Mouse (Mus musculus): ENCODE data around the gene Cybc1. TPM values are rescaled to one million over a fixed set of nuclear protein-coding genes. Genes with fewer than 3 reads are reported as not detected.

Gene Cybc1
- 39.6 and 42.5 TPM in 2 replicates for polyA plus RNA-seq (2014; fragmentation: Nextera tagmentation; extraction: Ambion mirVana)

DNA sequence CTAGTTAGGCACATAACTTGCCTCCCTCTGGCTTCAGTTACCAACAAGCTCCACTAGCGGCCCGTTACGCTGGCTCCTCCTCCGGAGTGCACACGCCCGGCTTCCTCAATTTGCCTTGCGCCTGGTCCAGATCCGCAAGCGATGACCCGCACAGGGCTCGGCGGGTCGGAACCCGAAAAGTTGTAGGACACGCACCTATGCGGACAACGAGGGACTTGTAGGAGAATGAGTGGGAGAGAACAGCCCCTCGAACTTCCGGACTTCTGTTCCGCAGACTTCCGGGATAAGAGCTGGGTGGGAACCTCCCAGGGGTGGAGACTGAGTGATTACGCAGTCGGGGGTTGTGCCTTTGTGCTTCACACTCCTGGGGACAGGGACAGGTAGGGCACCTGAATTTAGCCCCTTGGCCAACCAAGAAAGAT, at the start of gene Cybc1:
Cybc1 (minus strand) TSS at position 305 of the 422 bp plus-strand sequence.
- peak within 1 kb of the TSS; percentile 77 for H3K4me3 ChIP-seq (ENCODE audit: low read depth, low read length)
- H3K4me1 ChIP-seq (ENCODE audit: control insufficient read depth, insufficient read depth, low read length) = peaks cover 11% of the 10 kb centered on the region
- ATAC-seq (ENCODE audit: low FRiP score) (peak; percentile 88), DNase-seq (ENCODE audit: low spot score, missing footprints) (peak; percentile 97)
- peak within 1 kb of the TSS; percentile 84 for H3K4me2 ChIP-seq
- H3K9ac ChIP-seq (ENCODE audit: low read length) = peak within 1 kb of the TSS; percentile 75
- peak within 1 kb of the TSS; percentile 10; the same call in 1 of the 2 replicates for H3K27ac ChIP-seq (ENCODE audit: low read depth, low read length)
- H3K9me3 ChIP-seq (ENCODE audit: control insufficient read depth, low read length) = no peaks in the 10 kb centered on the region
- WGBS = under 1% methylated on average over 23 of the region's 23 CpGs
- peaks cover 14% of the 10 kb centered on the region for H3K36me3 ChIP-seq (ENCODE audit: control insufficient read depth, insufficient read depth, low read length)
- no peaks in the 10 kb centered on the region for H3K27me3 ChIP-seq (ENCODE audit: control insufficient read depth, insufficient read depth, low read length)

DNA sequence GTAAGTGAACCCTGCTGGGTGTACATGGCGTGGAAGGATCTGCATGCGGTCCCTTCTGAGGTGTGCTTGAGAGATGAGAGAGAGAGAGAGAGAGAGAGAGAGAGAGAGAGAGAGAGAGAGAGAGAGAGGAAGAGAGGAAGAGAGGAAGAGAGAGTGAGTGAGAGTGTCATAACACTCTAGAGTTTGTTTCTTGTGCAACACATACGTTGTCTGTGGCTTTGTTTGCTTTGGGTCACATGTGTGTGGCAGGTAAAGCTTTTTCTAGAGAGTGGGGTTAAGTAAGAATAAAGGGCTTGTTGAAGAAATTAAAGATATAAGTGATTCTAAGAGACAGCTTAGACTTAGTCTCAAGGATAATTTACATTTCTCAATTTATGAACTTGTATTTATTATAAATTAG, 48.9 kb upstream of the Cybc1 start:
- Histone ChIP-seq H3K4me3 (ENCODE audit: low read depth, low read length) (no peak overlapping the region), H3K9ac (ENCODE audit: low read length) (no peak overlapping the region), H3K27ac (ENCODE audit: low read depth, low read length) (no peak overlapping the region), H3K4me2 (no peak overlapping the region), H3K9me3 (ENCODE audit: control insufficient read depth, low read length) (no peaks in the 10 kb centered on the region), H3K36me3 (ENCODE audit: control insufficient read depth, insufficient read depth, low read length) (no peaks in the 10 kb centered on the region), H3K27me3 (ENCODE audit: control insufficient read depth, insufficient read depth, low read length) (no peaks in the 10 kb centered on the region), H3K4me1 (ENCODE audit: control insufficient read depth, insufficient read depth, low read length) (no peaks in the 10 kb centered on the region; the same call in 1 of the 2 replicates)
- no peak for DNase-seq (ENCODE audit: low spot score, missing footprints)
- no peak for ATAC-seq (ENCODE audit: low FRiP score)
- 92% methylated on average over 3 of the region's 3 CpGs for WGBS

DNA sequence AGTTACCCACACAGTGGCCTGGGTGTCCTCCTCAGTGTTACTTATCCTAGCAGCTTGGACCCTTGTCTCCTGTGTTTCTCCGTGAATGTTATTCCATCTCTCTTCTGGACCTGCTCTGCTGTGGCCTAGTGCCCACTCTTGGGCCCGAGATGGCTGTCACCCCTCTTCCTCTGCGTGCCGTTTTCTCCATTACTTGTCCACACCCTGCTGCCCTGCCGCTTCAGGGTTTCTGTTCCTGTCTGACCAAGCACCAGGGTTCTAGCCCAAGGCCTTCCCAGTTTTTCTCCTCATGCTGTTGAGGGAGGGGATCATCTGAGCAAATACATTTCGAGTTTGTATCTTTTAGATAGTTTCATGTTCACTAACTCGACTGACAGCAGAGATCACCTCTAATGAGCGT, 48.4 kb upstream of the Cybc1 start:
- no peaks in the 10 kb centered on the region for H3K9me3 ChIP-seq (ENCODE audit: control insufficient read depth, low read length)
- H3K27ac ChIP-seq (ENCODE audit: low read depth, low read length) = no peak overlapping the region
- no peaks in the 10 kb centered on the region for H3K36me3 ChIP-seq (ENCODE audit: control insufficient read depth, insufficient read depth, low read length)
- DNase-seq (ENCODE audit: low spot score, missing footprints) = no peak
- WGBS = 92% methylated on average over 8 of the region's 8 CpGs
- no peak overlapping the region for H3K9ac ChIP-seq (ENCODE audit: low read length)
- ATAC-seq (ENCODE audit: low FRiP score) = no peak
- no peaks in the 10 kb centered on the region; the same call in 1 of the 2 replicates for H3K4me1 ChIP-seq (ENCODE audit: control insufficient read depth, insufficient read depth, low read length)
- H3K4me2 ChIP-seq = no peak overlapping the region
- no peaks in the 10 kb centered on the region for H3K27me3 ChIP-seq (ENCODE audit: control insufficient read depth, insufficient read depth, low read length)
- H3K4me3 ChIP-seq (ENCODE audit: low read depth, low read length) = no peak overlapping the region

DNA sequence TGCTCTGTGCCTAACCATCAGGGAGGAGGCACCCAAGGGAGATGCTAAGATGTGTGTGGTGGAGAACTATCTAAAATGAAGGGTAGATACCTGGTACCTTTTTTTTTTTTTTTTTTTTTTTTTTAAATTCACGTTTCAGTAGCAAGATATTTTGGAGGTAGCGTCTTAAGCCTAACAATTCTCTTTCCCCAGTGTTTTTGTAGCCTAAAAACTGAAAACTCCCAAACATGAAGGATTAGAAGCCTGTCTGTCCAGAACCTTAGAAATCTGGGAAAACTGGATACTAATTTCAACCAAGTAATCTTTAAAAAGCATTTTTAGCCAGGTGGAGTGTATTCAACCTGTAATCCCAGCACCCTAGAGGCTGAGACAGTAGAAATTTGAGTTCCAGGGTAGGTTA, 32.0 kb upstream of the Cybc1 start:
- ATAC-seq (ENCODE audit: low FRiP score) (no peak), DNase-seq (ENCODE audit: low spot score, missing footprints) (no peak)
- peaks cover 11% of the 10 kb centered on the region for H3K36me3 ChIP-seq (ENCODE audit: control insufficient read depth, insufficient read depth, low read length)
- H3K9ac ChIP-seq (ENCODE audit: low read length) = peak overlapping the region; percentile 97
- peak overlapping the region; percentile 89 for H3K4me2 ChIP-seq
- peaks cover 14% of the 10 kb centered on the region for H3K4me1 ChIP-seq (ENCODE audit: control insufficient read depth, insufficient read depth, low read length)
- H3K27me3 ChIP-seq (ENCODE audit: control insufficient read depth, insufficient read depth, low read length) = no peaks in the 10 kb centered on the region
- H3K4me3 ChIP-seq (ENCODE audit: low read depth, low read length) = peak overlapping the region; percentile 97
- no peak overlapping the region for H3K27ac ChIP-seq (ENCODE audit: low read depth, low read length)
- H3K9me3 ChIP-seq (ENCODE audit: control insufficient read depth, low read length) = no peaks in the 10 kb centered on the region
- 66% methylated on average over 2 of the region's 2 CpGs for WGBS

DNA sequence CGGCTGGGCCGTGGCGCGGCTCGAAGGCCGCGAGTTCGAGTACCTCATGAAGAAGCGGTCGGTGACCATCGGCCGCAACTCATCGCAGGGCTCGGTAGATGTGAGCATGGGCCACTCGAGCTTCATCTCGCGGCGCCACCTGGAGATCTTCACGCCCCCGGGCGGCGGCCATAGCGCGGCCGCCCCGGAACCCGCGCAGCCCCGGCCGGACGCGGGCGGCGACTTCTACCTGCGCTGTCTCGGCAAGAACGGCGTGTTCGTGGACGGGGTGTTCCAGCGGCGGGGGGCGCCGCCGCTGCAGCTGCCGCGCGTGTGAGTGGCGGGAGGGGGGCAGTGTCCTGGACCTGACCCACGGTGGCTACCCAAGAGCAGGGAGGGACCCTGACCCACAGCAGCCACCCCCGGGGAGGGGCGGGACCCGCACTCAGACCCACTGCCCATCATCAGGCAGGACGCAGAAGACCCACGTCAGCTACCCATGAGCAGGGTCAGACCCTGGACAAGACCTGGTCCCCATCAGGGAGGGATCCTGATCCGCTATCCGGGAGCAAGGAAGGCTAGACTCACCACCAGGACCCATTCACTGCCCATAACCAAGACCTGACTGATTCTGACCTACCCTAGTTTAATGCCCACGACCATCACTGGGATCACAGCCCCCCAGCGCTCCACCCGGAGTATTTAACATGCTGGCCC, 31.2 kb upstream of the Cybc1 start:
- H3K9ac ChIP-seq (ENCODE audit: low read length) = peak overlapping the region; percentile 97
- H3K4me1 ChIP-seq (ENCODE audit: control insufficient read depth, insufficient read depth, low read length) = peaks cover 14% of the 10 kb centered on the region
- H3K27ac ChIP-seq (ENCODE audit: low read depth, low read length) = peak overlapping the region; percentile 28
- peaks cover 11% of the 10 kb centered on the region for H3K36me3 ChIP-seq (ENCODE audit: control insufficient read depth, insufficient read depth, low read length)
- under 1% methylated on average over 50 of the region's 60 CpGs for WGBS
- H3K4me2 ChIP-seq = peak overlapping the region; percentile 89
- DNase-seq (ENCODE audit: low spot score, missing footprints) = peak; percentile 91
- peak; percentile 38 for ATAC-seq (ENCODE audit: low FRiP score)
- H3K9me3 ChIP-seq (ENCODE audit: control insufficient read depth, low read length) = no peaks in the 10 kb centered on the region
- H3K4me3 ChIP-seq (ENCODE audit: low read depth, low read length) = peak overlapping the region; percentile 97
- no peaks in the 10 kb centered on the region for H3K27me3 ChIP-seq (ENCODE audit: control insufficient read depth, insufficient read depth, low read length)

DNA sequence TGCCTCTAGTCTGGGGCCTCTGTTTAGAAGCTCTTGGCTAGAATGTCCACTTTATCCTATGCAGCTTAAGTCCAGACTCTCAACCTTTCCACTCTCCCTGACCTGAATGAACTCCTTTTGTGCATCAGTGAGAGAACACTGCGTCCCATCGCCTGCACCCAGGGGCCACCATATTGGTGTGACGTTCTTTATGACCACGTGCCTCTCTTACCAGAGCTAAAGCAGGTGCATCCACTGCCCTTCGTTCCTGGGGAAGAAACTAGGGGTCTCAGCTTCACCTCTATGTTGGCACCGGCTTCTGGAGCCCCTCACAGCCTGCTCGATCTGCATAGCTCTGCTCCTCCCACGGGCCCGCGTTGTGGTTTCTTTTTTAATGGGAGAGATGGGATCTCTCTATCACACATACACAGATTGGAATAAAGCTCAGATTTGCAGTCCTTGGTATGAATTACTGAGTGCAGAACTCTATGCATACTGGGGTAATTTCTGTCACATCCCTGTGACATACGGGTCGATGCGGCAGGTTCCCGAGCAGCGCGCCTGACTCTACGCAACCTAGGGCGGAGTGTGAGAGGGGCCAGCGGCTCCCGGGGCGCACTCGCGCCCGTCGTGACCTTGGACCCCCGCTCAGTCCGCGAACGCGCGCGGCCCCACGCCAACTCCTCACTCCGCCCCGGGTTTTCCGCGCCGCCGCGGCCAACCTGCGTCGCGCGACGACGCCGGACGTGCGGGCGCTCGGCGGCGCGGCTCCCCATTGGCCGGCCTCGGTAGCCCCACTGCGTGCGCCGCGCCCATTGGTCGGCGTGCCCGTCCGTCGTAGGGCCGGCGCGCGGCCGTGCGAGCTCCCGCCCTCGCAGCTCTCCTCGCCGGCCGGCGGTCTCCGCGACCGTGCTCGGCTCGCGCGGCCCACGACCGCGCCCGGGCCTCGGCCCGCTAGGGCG, 30.3 kb upstream of the Cybc1 start, which contains the start of gene Foxk2:
Foxk2 (plus strand) TSS at position 831 of the 941 bp plus-strand sequence.
- Histone ChIP-seq H3K9me3 (ENCODE audit: control insufficient read depth, low read length) (no peaks in the 10 kb centered on the region), H3K4me2 (peak within 1 kb of the TSS; percentile 89), H3K4me1 (ENCODE audit: control insufficient read depth, insufficient read depth, low read length) (peaks cover 14% of the 10 kb centered on the region), H3K4me3 (ENCODE audit: low read depth, low read length) (peak within 1 kb of the TSS; percentile 97), H3K27ac (ENCODE audit: low read depth, low read length) (peak within 1 kb of the TSS; percentile 83), H3K9ac (ENCODE audit: low read length) (peak within 1 kb of the TSS; percentile 97), H3K27me3 (ENCODE audit: control insufficient read depth, insufficient read depth, low read length) (no peaks in the 10 kb centered on the region), H3K36me3 (ENCODE audit: control insufficient read depth, insufficient read depth, low read length) (peaks cover 15% of the 10 kb centered on the region)
- under 1% methylated on average over 85 of the region's 91 CpGs for WGBS
- peak; percentile 99 for DNase-seq (ENCODE audit: low spot score, missing footprints)
- peak; percentile 99 for ATAC-seq (ENCODE audit: low FRiP score)

DNA sequence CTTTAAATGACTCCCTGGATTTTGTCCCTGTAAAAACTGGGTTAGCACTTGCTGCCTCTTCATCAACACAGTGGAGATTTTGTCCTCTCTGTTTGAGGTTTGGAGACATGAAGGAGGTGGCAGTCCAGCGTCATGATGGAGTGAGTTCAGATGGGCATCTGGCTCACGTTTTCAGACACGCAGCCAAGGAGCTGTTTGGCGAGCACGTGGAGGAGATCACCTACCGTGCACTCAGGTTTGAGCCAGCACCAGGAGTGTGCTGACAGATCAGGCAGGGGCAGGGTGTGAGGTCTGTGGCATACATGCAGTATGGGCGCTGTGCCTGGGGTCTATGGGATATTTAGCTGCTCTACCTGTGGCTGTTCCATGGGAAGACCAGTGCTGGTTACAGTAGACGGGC, 21.1 kb upstream of the Cybc1 start:
- WGBS = 91% methylated on average over 8 of the region's 8 CpGs
- no peaks in the 10 kb centered on the region for H3K27me3 ChIP-seq (ENCODE audit: control insufficient read depth, insufficient read depth, low read length)
- H3K9me3 ChIP-seq (ENCODE audit: control insufficient read depth, low read length) = no peaks in the 10 kb centered on the region
- H3K4me1 ChIP-seq (ENCODE audit: control insufficient read depth, insufficient read depth, low read length) = no peaks in the 10 kb centered on the region
- H3K4me2 ChIP-seq = no peak overlapping the region
- H3K4me3 ChIP-seq (ENCODE audit: low read depth, low read length) = no peak overlapping the region
- H3K36me3 ChIP-seq (ENCODE audit: control insufficient read depth, insufficient read depth, low read length) = peaks cover 68% of the 10 kb centered on the region
- H3K27ac ChIP-seq (ENCODE audit: low read depth, low read length) = no peak overlapping the region
- DNase-seq (ENCODE audit: low spot score, missing footprints) = no peak
- no peak overlapping the region for H3K9ac ChIP-seq (ENCODE audit: low read length)
- no peak for ATAC-seq (ENCODE audit: low FRiP score)

DNA sequence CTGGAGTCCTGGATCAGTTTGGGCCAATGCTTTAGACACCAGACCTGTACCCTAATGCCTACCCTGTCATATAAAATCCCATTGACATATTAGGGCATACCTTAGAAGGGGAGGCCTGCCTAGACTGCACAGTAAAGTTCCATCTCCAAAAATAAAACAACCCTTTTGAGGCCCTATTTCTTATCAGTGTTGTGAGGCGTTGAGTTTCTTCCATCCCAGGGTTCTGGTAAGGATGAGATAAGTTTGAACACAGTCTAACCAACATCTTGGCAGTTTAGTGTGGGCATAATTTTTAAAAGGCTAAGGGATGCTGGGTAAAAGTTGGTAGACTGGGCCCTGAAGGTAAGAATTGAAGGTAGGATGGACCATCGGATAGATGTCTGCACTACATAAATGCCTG, 10.5 kb upstream of the Cybc1 start:
- Histone ChIP-seq H3K4me2 (no peak overlapping the region), H3K9me3 (ENCODE audit: control insufficient read depth, low read length) (no peaks in the 10 kb centered on the region), H3K36me3 (ENCODE audit: control insufficient read depth, insufficient read depth, low read length) (peaks cover 11% of the 10 kb centered on the region; the same call in 1 of the 2 replicates), H3K27me3 (ENCODE audit: control insufficient read depth, insufficient read depth, low read length) (no peaks in the 10 kb centered on the region), H3K9ac (ENCODE audit: low read length) (no peak overlapping the region), H3K4me1 (ENCODE audit: control insufficient read depth, insufficient read depth, low read length) (peaks cover 14% of the 10 kb centered on the region), H3K4me3 (ENCODE audit: low read depth, low read length) (no peak overlapping the region), H3K27ac (ENCODE audit: low read depth, low read length) (no peak overlapping the region)
- WGBS = 96% methylated on average over 2 of the region's 2 CpGs
- no peak for ATAC-seq (ENCODE audit: low FRiP score)
- DNase-seq (ENCODE audit: low spot score, missing footprints) = no peak
